Mouse (Mus musculus): Measurements from ENCODE around the gene Ptpn3.

The Ptpn3 gene

DNA sequence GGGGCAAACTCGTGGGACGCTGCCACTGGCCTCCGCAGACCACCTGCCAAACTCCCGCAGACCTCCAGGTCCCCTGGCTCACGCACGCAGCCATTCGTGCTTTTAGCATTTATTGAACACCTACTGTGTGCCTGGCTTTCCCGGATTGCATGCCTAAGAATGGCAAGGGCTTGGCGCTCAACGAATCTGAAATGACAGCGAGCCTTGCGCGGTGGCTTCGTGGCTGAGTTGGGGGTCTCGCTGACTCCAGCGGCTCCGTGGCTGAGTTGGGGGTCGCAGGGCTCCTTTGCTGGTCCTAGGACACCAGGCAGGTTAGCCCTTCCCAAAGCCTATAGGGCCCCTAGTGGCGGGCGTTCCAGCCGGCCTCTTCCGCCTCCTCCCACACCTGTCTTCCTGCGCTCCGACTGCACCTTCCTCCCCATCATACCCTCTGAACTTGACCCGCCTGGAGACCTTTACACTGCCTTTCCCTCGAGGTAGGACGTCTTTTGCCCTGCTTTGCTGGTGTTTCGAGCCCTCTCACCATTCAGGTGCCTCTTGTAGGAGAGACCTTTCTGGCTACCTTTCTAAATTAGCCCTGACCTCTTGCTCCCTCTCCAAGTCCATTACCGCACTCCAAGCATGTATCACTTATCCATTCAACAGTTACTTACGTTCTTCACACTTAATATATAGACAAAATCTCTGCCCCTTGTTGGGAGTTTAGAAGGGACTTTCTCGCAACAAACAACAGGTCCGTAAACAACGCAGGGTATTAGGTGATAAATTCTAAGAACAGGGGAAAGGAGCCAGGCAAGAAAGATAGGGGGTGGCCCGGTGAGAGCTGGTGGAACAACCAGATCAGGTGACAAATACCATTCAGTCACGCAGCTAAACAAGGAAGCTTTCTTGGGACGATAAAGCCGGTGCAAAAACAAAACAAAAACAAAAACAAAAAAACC, 898 bp downstream of the Ptpn3 start:
- in situ Hi-C loops (cut with MboI; ENCODE audit: low pct_unique_long_range_greater_than_20kb in 1 of 2, low sequenced_read_pairs in 2 of 2, unreplicated experiment in 1 of 2) = no loop called here

DNA sequence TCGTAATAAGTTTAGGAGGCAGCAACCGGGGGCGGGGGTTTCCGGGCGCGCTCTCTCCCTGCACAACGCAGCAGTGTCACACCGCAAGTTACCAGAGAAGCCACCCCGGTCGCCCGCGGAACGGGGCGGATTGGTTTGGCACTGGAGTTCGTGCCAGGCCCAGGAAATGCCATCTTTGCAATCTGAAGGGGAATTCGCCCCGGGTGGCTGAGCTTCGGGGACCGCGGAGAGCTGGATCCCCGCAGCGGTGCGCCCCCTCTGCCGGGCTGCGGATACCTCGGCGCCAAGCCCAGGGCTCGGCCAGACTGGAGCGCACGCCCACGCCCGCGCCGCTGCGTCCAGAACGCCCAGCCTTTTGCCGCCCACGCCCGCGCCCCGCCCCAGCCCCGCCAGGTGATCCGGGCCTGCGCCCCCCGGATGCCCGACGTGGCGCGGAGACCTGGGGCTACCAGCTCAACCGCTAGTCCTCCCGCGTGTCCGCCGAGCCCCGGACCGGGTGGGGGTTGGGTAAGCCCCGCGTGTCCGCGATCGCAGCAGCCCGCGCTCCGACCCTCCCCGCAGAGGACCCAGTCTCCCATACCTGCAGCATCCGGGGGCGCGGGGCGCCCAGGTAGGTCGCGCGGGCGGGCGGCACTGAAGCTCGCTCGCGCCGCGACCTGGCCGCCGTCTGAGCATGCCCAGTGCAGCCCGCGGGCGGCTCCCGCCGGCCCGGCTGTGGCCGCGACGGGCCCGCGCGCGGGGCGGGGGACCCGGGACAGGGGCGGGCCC, 1.8 kb downstream of the Ptpn3 start:
- in situ Hi-C loops (cut with MboI; ENCODE audit: low pct_unique_long_range_greater_than_20kb in 1 of 2, low sequenced_read_pairs in 2 of 2, unreplicated experiment in 1 of 2) = no loop called here

DNA sequence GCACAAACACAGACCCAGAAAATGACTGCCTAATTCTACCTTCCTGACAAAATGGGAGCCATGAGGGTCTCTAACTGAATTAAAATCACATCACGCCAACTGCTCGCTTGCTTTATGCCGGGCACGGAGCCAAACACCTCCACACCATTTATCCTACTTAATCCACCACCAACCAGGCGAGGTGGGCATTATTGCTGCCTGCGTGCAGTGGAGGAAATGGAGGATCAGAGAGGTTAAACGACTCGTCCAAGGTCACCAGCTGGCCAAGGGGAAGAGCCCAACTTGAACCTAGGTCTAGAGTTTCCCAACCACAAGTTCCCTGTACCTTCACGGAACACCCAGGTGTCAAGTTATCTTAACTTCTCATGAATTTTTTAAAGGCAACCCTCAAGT, 2.3 kb downstream of the Ptpn3 start:
- in situ Hi-C loops (cut with MboI; ENCODE audit: low pct_unique_long_range_greater_than_20kb in 1 of 2, low sequenced_read_pairs in 2 of 2, unreplicated experiment in 1 of 2) = no loop called here

DNA sequence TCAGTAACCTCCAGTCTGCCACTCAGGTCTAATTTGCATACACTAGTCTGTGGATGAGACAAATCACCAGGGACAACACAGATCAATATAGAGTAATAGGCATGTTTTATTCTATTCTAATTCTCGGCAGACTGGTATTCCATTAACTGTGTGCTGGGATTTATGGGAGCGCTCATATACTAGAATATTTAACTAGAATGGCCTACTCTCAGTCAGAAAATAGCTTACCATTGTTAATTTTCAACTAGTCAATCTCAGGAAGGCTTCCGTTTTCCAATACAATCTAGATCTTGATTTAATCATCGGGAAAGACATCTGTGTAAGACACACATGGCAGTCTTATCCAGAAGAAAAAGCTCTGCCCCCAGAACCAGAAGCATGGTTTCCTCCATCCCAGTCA, 3.5 kb downstream of the Ptpn3 start:
- in situ Hi-C loops (cut with MboI; ENCODE audit: low pct_unique_long_range_greater_than_20kb in 1 of 2, low sequenced_read_pairs in 2 of 2, unreplicated experiment in 1 of 2) = no loop called here

DNA sequence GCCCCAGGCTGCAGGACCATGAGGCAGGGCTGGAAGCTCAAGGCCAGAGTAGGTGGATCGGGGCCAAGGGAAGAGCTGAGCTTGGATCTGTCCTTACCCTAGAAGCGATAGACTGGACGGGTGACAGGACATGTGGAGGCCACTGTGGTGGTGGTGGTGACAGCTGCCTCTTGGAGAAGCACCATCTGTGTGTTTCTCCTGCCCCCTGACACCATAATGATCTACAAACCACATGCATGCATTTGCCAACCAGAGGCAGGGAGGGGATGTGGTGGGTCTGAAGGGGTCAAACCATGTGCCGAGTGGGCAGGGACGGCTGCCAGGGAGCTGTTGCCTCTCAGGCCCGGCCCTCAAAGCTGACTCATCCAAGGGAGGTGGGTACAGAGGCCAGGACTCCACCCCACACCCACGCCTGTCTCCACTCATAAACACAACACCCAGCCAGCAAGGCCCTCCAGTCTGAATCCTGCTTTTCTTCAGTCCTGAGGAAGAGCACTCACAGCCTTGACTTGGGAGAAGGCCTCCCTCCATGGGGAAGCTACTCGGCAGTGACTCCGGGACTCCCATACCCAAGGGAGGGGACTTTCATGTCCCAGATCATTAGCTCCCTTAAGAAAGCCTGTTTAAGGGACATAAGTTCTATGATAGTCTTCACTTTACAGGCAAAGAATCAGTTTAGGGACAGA, 6.5 kb downstream of the Ptpn3 start:
- in situ Hi-C loops (cut with MboI; ENCODE audit: low pct_unique_long_range_greater_than_20kb in 1 of 2, low sequenced_read_pairs in 2 of 2, unreplicated experiment in 1 of 2) = no loop called here

DNA sequence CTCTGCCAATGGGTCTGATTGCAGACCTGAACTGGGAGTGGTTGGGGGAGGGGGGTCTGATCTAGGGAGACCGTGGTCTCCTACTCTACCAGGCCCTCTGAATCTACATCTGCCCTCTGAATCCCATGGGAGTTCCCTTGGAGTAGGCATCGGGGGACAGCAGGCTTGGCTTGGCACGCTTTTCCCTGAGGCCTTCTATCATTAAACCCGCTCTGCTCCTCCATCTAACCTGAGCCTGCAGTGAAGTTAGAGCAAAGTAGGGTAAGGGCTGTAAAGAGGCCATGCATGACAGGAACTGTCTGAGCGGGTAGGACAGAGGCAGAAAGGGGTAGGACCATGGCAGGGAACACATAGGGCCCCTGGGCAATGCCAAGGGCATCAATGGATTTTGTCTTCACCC, 9.0 kb downstream of the Ptpn3 start:
- in situ Hi-C loops (cut with MboI; ENCODE audit: low pct_unique_long_range_greater_than_20kb in 1 of 2, low sequenced_read_pairs in 2 of 2, unreplicated experiment in 1 of 2) = no loop called here

DNA sequence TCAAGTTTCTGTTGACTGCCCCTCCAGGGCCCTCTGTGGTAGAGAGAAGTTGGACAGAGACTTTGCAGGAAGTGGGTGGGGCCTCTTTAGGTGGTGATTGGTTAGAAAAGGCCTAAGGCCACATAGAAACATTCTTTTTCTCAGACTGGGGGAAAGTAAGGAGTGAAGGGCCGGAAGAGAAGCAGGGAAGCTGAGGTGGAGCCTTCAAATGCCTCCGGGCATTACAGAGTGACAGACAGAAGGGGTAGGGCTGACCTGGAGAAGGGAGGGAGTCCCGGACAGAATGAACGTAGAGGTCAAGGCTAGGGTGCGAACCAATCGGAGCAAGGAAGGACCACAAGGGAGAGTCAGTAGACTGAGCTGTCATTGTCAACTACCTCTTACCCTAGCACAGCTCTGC, 11.6 kb downstream of the Ptpn3 start:
- in situ Hi-C loops (cut with MboI; ENCODE audit: low pct_unique_long_range_greater_than_20kb in 1 of 2, low sequenced_read_pairs in 2 of 2, unreplicated experiment in 1 of 2) = no loop called here

DNA sequence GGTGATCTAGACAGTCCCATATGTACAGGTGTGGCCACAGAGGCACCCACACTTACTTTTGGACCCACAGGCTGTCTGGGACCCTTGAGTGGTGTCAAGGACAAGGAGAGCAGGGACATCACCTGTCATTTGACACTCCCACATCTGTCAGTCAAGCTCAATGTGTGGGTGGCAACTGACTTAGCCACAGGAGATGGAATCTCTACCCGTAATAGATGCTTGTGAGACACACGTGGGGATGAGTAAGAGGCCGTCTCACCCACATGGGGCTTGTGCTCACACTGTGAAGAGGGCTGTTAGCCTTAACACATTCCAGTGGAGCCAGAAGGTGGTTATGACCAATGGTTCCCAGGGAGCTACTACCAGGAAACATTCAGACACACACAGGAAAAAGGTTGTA, 13.8 kb downstream of the Ptpn3 start:
- in situ Hi-C loops (cut with MboI; ENCODE audit: low pct_unique_long_range_greater_than_20kb in 1 of 2, low sequenced_read_pairs in 2 of 2, unreplicated experiment in 1 of 2) = no loop called here

DNA sequence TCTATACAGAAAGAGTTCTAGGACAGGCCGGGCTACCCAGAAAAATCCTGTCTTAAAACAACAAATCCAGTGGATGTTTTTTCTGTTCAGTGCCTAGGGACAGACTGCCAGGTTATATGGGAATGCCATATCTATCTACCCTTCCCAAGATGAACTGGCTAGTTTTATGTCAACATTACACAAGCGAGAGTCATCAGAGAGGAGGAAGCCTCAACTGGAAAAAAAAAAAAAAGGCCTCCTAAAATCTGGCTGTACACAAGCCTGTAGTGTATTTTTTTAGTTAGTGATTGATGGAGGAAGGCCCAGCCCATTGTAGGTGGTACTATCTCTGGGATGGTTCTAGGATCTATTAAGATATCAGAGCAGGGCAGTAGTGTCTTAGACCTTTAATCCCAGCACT, 16.4 kb downstream of the Ptpn3 start:
- in situ Hi-C loops (cut with MboI; ENCODE audit: low pct_unique_long_range_greater_than_20kb in 1 of 2, low sequenced_read_pairs in 2 of 2, unreplicated experiment in 1 of 2) = no loop called here

DNA sequence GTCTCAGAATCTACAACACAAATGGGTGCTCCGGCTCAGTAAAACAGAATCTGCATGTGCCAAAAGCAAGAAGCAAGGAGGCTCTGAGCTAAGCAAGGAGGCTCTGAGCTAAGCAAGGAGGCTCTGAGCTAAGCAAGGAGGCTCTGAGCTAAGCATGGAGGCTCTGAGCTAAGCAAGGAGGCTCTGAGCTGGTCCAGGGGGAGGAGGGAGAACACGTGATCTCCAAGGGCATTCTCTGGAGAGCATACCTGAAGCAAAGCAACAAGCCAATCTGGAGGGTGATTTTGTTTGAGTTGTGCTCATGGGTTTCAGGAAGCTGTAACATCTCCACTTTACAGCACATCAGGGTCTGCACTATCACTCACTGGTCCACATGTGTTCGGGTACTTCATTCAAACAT, 18.4 kb downstream of the Ptpn3 start:
- in situ Hi-C loops (cut with MboI; ENCODE audit: low pct_unique_long_range_greater_than_20kb in 1 of 2, low sequenced_read_pairs in 2 of 2, unreplicated experiment in 1 of 2) = no loop called here

DNA sequence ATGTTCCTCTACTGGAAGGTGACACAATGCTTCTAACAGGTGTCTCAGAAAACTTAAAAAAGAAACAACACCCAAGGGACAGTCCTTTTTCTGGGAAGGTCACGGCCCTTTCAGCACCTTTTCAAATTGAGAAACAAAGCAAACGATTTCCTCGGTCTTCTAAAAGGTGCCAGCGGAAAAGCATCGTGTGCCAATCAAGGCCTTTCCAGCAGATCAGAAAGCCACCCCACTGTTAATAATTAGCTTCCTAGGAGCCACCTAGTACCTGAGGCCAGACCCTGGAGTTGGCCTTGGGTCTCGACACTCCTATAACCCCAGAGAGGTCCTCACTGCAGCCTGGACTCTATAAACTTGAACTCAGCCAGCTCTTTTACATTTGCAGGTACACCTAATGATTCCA, 19.0 kb downstream of the Ptpn3 start:
- in situ Hi-C loops (cut with MboI; ENCODE audit: low pct_unique_long_range_greater_than_20kb in 1 of 2, low sequenced_read_pairs in 2 of 2, unreplicated experiment in 1 of 2) = no loop called here

DNA sequence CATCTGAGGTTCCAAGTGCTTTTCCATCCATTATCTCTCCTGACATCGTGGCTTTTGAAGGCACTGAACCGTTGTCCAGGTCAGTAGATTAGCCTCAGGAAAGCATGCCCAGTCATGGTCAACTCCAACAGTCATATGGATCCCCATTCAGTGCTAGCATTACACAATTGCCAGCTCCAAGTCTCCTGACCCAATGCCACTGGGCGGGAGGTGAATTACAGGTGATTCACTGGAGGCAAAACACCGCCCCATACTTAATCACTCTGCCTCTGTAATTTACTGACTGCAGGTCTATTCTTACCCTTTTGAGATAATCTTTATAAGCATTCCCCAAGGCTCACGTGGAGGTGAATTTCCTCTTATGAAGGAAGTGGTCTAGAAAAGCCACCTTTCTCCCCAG, 19.5 kb downstream of the Ptpn3 start:
- in situ Hi-C loops (cut with MboI; ENCODE audit: low pct_unique_long_range_greater_than_20kb in 1 of 2, low sequenced_read_pairs in 2 of 2, unreplicated experiment in 1 of 2) = no loop called here

DNA sequence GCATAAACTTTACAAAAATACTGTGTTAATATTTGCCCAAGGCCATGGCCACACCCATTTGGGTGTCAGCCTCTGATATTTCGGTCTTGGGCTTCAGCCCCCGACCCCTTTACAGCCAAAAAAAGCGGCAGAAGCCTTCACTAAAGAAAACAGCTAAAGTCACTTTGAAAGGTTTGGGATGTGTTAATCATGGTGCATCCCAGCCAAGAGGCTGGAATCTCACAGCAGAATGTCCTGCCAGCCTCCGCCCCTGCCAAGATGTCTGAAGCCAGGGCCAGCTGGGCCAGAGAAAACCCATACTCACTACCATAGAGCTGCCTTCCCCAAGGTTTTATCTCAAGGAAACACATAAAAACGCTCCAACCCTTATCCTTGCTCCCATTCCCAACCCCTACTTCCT, 20.7 kb downstream of the Ptpn3 start:
- in situ Hi-C loops (cut with MboI; ENCODE audit: low pct_unique_long_range_greater_than_20kb in 1 of 2, low sequenced_read_pairs in 2 of 2, unreplicated experiment in 1 of 2) = no loop called here

DNA sequence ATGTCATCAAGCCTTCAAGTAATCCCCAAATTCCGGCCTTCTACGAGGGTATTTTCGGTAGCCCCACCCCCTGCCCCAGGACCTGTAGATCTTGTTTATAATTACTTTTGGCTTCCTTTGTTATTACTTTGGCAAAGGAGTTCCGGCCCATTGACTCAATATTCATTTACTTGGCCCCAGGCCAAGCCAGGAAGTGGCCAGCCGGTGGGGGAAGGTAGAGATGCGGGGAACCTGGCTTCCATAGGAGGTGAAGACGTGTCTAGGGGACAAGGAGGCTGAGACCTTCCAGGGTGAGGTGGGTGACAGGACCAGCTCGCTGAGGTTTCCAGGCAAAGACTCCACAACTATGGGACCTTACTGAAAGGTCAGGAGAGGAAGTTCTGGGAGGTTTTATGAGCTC, 22.4 kb downstream of the Ptpn3 start:
- in situ Hi-C loops (cut with MboI; ENCODE audit: low pct_unique_long_range_greater_than_20kb in 1 of 2, low sequenced_read_pairs in 2 of 2, unreplicated experiment in 1 of 2) = no loop called here

DNA sequence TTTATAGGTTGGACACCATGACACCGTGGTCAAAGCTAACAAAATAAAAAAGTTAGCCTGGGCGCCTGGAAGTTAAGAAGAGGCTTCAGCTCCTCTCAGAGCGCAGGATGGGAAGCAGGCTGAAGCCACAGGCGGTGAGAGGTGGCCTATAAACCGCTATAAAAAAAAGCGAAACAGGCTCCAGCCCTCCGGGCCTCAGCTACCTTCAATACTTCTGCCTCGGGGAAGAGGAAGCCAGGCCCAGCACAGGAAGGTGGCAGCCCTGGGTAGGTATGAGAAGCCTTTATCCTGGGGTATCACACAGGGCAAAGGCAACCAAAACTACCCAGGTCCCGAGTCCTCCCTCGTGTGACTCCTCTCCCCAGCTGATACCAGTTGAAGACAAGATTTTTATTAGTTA, 22.8 kb downstream of the Ptpn3 start:
- in situ Hi-C loops (cut with MboI; ENCODE audit: low pct_unique_long_range_greater_than_20kb in 1 of 2, low sequenced_read_pairs in 2 of 2, unreplicated experiment in 1 of 2) = no loop called here

DNA sequence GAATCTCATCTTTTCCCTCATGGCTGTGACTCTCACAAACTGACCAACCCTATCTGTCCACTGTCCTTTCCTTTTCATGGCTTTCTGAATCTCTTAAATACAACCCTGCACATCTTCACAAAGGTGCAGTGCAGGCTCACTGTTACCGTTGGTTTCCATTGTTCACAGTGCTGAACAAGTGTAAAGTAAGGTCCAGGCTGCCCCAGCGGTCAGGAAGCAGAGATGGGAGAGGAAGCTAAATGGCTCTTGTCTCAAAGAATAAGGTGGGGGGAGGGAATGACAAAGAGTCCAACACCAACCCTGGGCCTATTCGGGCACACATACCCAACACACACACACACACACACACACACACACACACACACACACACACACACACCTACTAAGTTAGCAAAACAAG, 24.0 kb downstream of the Ptpn3 start:
- in situ Hi-C loops (cut with MboI; ENCODE audit: low pct_unique_long_range_greater_than_20kb in 1 of 2, low sequenced_read_pairs in 2 of 2, unreplicated experiment in 1 of 2) = no loop called here

DNA sequence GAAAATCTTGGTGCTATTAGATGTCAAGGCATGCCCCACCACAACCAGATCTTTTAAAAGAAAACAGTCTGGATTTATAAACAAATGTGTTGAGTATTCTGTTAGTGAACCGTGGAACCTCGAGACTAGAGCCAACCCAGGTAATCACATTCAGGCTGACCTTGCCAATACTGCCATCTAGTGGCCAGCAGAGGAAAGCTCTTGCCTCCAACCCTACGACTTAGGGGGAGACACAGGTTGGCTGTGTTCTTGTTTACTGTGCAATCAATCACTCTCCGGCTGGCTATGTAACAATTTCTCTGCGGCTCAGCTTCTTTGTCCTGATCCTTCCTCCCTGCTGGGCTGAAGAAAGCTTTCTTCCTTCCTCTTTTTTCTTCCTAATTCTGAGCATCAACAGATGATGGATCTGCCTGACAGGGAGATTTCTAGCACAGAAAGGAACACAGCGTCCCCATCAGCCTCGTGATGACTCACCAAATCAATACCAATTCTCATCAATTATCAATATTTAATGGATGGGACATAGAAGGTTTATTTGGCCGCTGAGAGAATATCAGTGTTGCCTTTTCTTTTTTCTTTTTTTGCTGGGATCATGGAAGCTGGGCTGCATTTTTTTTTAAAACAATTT, 26.4 kb downstream of the Ptpn3 start:
- in situ Hi-C loops (cut with MboI; ENCODE audit: low pct_unique_long_range_greater_than_20kb in 1 of 2, low sequenced_read_pairs in 2 of 2, unreplicated experiment in 1 of 2) = no loop called here

DNA sequence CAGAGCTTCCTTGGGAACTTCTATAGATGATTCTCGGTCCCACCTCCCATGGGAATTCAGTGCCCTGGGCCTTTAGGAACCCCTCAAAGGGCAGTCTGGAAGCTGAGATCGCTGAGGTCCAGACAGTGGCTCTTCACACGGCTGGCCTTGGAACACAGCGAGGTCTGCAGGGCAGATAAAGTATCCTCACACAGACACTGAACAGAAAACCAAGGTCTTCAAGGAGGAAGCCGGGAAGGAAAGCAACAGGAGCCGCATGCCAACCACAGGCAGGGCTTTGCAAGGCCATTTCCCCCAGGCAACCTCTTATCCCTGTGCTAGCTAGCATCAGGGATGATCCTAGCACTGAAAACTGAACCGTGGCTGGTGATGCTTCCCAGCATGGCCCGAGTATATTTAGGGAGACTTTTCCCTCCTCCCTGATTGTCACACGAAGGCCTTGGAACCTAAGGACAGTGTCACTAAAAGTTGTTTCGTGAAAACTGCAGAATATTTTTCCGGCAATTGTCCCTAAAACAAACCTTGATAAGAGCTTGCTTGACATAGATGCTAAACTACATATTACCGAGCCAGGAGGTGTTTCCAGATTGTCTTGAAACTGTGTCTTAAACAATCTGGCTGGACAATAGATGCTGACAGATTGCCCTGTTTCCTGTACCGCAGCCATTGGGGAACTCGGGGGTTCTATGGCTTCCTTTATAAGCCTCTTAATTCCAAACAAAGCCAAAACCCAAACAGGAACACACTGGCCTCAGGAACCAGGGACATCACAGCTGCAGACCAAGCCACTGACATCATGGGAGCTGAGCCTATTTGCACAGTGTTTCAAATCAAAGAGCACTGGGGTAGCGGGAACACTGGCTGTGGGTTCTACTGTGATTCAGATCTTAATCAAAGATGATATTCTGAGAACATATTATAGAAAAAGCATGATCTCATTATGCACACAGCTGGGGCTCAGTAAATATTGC, 27.8 kb downstream of the Ptpn3 start:
- in situ Hi-C loops (cut with MboI; ENCODE audit: low pct_unique_long_range_greater_than_20kb in 1 of 2, low sequenced_read_pairs in 2 of 2, unreplicated experiment in 1 of 2) = no loop called here
